ENCODE assay signal across 8 mouse cellular contexts in genomic region chr16:44557661-44558470, GRCm38 (mm10). TPM values are rescaled to one million over a fixed set of nuclear protein-coding genes. Genes with fewer than 3 reads are reported as not detected.
A peak's percentile ranks its signal among the peaks of the same experiment; 100 is the strongest.
DNase-seq lines count a peak whose midpoint lies in the region; ATAC-seq and TF ChIP-seq lines count a peak whose summit lies in the region.

No protein-coding gene starts in this region.

- H3K4me1 ChIP-seq in forebrain, embryonic 13.5 days = peaks cover 55% of the 10 kb centered on the region
- no peaks in the 10 kb centered on the region for H3K4me1 ChIP-seq in lung, adult 2 months (ENCODE audit: control insufficient read depth, insufficient read depth, low read length)

- peak overlapping the region; percentile 94 for H3K4me3 ChIP-seq in forebrain, embryonic 13.5 days
- peak overlapping the region; percentile 64 for H3K4me3 ChIP-seq in lung, adult 2 months (replicated peaks; ENCODE audit: extremely low read depth, low read depth, low read length)

- H3K27me3 ChIP-seq in forebrain, embryonic 13.5 days = no peaks in the 10 kb centered on the region

- no peaks in the 10 kb centered on the region for H3K36me3 ChIP-seq in forebrain, embryonic 13.5 days (ENCODE audit: poor library complexity, severe bottlenecking)

- H3K9me3 ChIP-seq in forebrain, embryonic 13.5 days (replicated peaks) = no peaks in the 10 kb centered on the region

- ATAC-seq in forebrain, embryonic 13.5 days = peak; percentile 73
- no peak for ATAC-seq in monocyte, adult 5-6 weeks (replicated peaks; ENCODE audit: insufficient number of reproducible peaks, low FRiP score, low TSS enrichment, poor library complexity, severe bottlenecking)

- no peak for TF ChIP-seq POLR2A in lung, adult 2 months (IDR thresholded peaks at IDR 0.05; ENCODE audit: borderline replicate concordance, extremely low read depth, low read depth, low read length)

- H3K4me2 ChIP-seq in forebrain, embryonic 13.5 days = peak overlapping the region; percentile 73

- peak overlapping the region; percentile 94 for H3K27ac ChIP-seq in forebrain, embryonic 13.5 days

- WGBS in forebrain, embryonic 13.5 days = under 1% methylated on average over 47 of the region's 47 CpGs
- under 1% methylated on average over 47 of the region's 47 CpGs for WGBS in lung, adult 2 months

- H3K9ac ChIP-seq in forebrain, embryonic 13.5 days = peak overlapping the region; percentile 99

- no peak for TF ChIP-seq CTCF in lung, adult 2 months (IDR thresholded peaks at IDR 0.05; ENCODE audit: insufficient read depth, low read length)

- intact Hi-C loops in heart, postnatal 10 days (cut with DNase I) = loop anchor here (5.0 kb wide), 3 partner anchors 59 to 76 kb away; no protein-coding TSS in a partner anchor

- peak; percentile 84 for DNase-seq in NIH3T3 (ENCODE audit: low read depth)
- DNase-seq in c-Kit-positive CD71-negative TER-119-negative erythroid progenitor cells, embryonic 14.5 days (ENCODE audit: low read depth) = peak; percentile 10
- DNase-seq in heart, postnatal 10 days = peak; percentile 84 to 86
- peak; percentile 71 to 83 for DNase-seq in kidney, postnatal 36 days
- DNase-seq in lung, adult 2 months = peak; percentile 61
- DNase-seq in ovary, adult 18-20 months (ENCODE audit: low spot score) = peak; percentile 56

RNA-seq across cellular contexts. Expression of gene Boc, which starts 0.8 kb away (rescaled TPM):
- 20.6 and 21.2 TPM in 2 replicates for polyA plus RNA-seq in forebrain, embryonic 13.5 days (2015; fragmentation: Nextera tagmentation; extraction: Ambion mirVana)
- total RNA-seq in heart, postnatal 10 days (2021) = 1 to 10 TPM; 9.0 to 9.4 TPM
- polyA plus RNA-seq in lung, adult 2 months (2012; rRNA removed) = 22.2 and 23.4 TPM in 2 replicates
- total RNA-seq in monocyte, adult 5-6 weeks (2017) = not detected in 3 replicates

Comparison
In these comparisons a context has a peak if more than half of its experiments do, and no peak if none do; other contexts are left out.
1. DNase-seq: peak in every context shown above with its lines; median percentile 85 in heart, postnatal 10 days; 84 in NIH3T3; 77 in kidney, postnatal 36 days; 61 in lung, adult 2 months; 56 in ovary, adult 18-20 months; 10 in c-Kit-positive CD71-negative TER-119-negative erythroid progenitor cells, embryonic 14.5 days.
2. RNA of gene Boc, which starts 0.8 kb away (total RNA-seq): 9.0 to 9.4 TPM in heart, postnatal 10 days; not detected in monocyte, adult 5-6 weeks; every median in the first group is over 10 times any median in the second.